9 mouse cellular contexts compared by ENCODE assay signal in the genomic region with DNA sequence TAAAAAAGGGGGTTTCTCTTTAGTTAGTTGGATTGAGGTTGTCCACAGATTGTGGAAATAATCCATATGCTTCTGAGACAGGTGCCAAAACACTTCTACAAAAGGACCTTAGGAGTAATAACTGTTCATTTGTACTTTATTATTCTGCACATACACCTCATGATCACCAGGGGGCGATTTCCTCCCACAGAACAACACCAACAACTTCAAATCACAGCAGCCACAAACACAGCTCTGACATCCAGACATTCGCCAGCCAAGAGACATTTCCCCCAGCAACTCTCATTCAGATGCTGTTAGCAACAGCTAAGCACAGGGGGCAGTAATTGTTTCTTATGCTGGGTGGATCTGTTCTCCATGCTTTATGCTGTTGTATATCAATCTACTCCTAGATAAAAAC. TPM values are rescaled to one million over a fixed set of nuclear protein-coding genes. Genes with fewer than 3 reads are reported as not detected.
DNase-seq lines count a peak whose midpoint lies in the region; ATAC-seq and TF ChIP-seq lines count a peak whose summit lies in the region.
"Had no signal": no experiment of that assay in that cellular context is flagged by ENCODE, and none has a peak within 500 bp of the region (broad histone marks: within the 10 kb centered on the region; RNA-seq: fewer than 3 reads in every experiment).

No protein-coding gene starts in this region.

- intact Hi-C loops in gastrocnemius, adult 2 months (cut with DNase I), result loop anchor here (5.0 kb wide), 1 partner anchor 159 kb away; no protein-coding TSS in a partner anchor

- no peak for ATAC-seq in heart, embryonic 12.5 days (ENCODE audit: insufficient number of reproducible peaks, low FRiP score)

- peak; percentile 47 to 68 for DNase-seq in heart, adult 18-20 months
- peak; percentile 29 for DNase-seq in CD4-positive helper T cell, adult 2 months (ENCODE audit: low read depth, low spot score)
- peak; percentile 7 to 16 for DNase-seq in cerebellum, adult 2 months
- DNase-seq in gastrocnemius, adult 2 months, result peak; percentile 45
- peak; percentile 25 for DNase-seq in kidney, adult 18-20 months
- DNase-seq in lung, postnatal 36 days, result peak; percentile 82

- no peak overlapping the region for H3K9ac ChIP-seq in heart, embryonic 12.5 days

- no peak overlapping the region for H3K27ac ChIP-seq in heart, embryonic 12.5 days (ENCODE audit: poor library complexity, severe bottlenecking)
- no peak overlapping the region for H3K27ac ChIP-seq in cerebellum, adult 2 months (ENCODE audit: insufficient read depth, low read length)
- no peak overlapping the region for H3K27ac ChIP-seq in gastrocnemius, adult 2 months
- H3K27ac ChIP-seq in small intestine, adult 2 months (ENCODE audit: insufficient read depth, low read depth, low read length), result no peak overlapping the region

- WGBS in heart, embryonic 12.5 days, result 4% methylated on average over 2 of the region's 2 CpGs
- 3% methylated on average over 2 of the region's 2 CpGs for WGBS in cerebellum, adult 2 months
- WGBS in small intestine, adult 2 months, result 5% methylated on average over 2 of the region's 2 CpGs

- no peaks in the 10 kb centered on the region for H3K36me3 ChIP-seq in heart, embryonic 12.5 days
- no peaks in the 10 kb centered on the region for H3K36me3 ChIP-seq in small intestine, adult 2 months (ENCODE audit: control insufficient read depth, insufficient read depth, low read length)

- no peak overlapping the region for H3K4me3 ChIP-seq in heart, embryonic 12.5 days
- H3K4me3 ChIP-seq in cerebellum, adult 2 months (replicated peaks; ENCODE audit: insufficient read depth, low read depth, low read length), result no peak overlapping the region
- H3K4me3 ChIP-seq in gastrocnemius, adult 2 months, result no peak overlapping the region
- no peak overlapping the region for H3K4me3 ChIP-seq in small intestine, adult 2 months (ENCODE audit: low read depth, low read length)

- no peaks in the 10 kb centered on the region for H3K9me3 ChIP-seq in heart, embryonic 12.5 days (replicated peaks)

- no peaks in the 10 kb centered on the region for H3K4me1 ChIP-seq in heart, embryonic 12.5 days (replicated peaks)
- no peaks in the 10 kb centered on the region for H3K4me1 ChIP-seq in cerebellum, adult 2 months (ENCODE audit: control insufficient read depth, insufficient read depth, low read length)
- no peaks in the 10 kb centered on the region for H3K4me1 ChIP-seq in small intestine, adult 2 months (ENCODE audit: control insufficient read depth, insufficient read depth, insufficient read length, low read length)

- H3K4me2 ChIP-seq in heart, embryonic 12.5 days, result no peak overlapping the region

- TF ChIP-seq POLR2A in cerebellum, adult 2 months (IDR thresholded peaks at IDR 0.05; ENCODE audit: borderline replicate concordance, insufficient read depth, low read length), result no peak
- TF ChIP-seq POLR2A in small intestine, adult 2 months (IDR thresholded peaks at IDR 0.05; ENCODE audit: low read depth, low read length), result no peak

- TF ChIP-seq CTCF in cerebellum, adult 2 months (IDR thresholded peaks at IDR 0.05; ENCODE audit: borderline replicate concordance, insufficient read depth, low read depth, low read length), result peak; percentile 21; the same call in 1 of the 2 replicates
- peak; percentile 67 for TF ChIP-seq CTCF in gastrocnemius, adult 2 months (IDR thresholded peaks at IDR 0.05)
- peak; percentile 54; the same call in 1 of the 2 replicates for TF ChIP-seq CTCF in small intestine, adult 2 months (IDR thresholded peaks at IDR 0.05; ENCODE audit: extremely low read depth, insufficient read length, insufficient replicate concordance, low read depth, low read length)

- H3K27me3 ChIP-seq in heart, embryonic 12.5 days (replicated peaks), result no peaks in the 10 kb centered on the region
- H3K27me3 ChIP-seq in cerebellum, adult 2 months (ENCODE audit: control insufficient read depth, insufficient read depth, low read length), result no peaks in the 10 kb centered on the region
- no peaks in the 10 kb centered on the region for H3K27me3 ChIP-seq in small intestine, adult 2 months (ENCODE audit: control insufficient read depth, insufficient read depth, low read length)

RNA-seq across cellular contexts. Expression of a gene that starts 5.3 kb away (rescaled TPM):
- total RNA-seq in heart, adult 18-20 months (2021), result not detected
- polyA plus RNA-seq in heart, embryonic 12.5 days (2016; fragmentation: Nextera tagmentation; extraction: Ambion mirVana), result not detected in 2 replicates
- not detected in 2 replicates for polyA plus RNA-seq in cerebellum, adult 2 months (2012; rRNA removed)
- not detected for total RNA-seq in gastrocnemius, adult 2 months (2021)
- polyA plus RNA-seq in small intestine, adult 2 months (2012; rRNA removed), result not detected in 2 replicates
- polyA plus RNA-seq: large intestine, adult 2 months had no signal

RNA-seq across cellular contexts. Expression of a gene that starts 15.8 kb away (rescaled TPM):
- total RNA-seq in heart, adult 18-20 months (2021), result not detected
- polyA plus RNA-seq in heart, embryonic 12.5 days (2016; fragmentation: Nextera tagmentation; extraction: Ambion mirVana), result not detected in 2 replicates
- not detected in 2 replicates for polyA plus RNA-seq in cerebellum, adult 2 months (2012; rRNA removed)
- total RNA-seq in gastrocnemius, adult 2 months (2021), result not detected
- polyA plus RNA-seq in small intestine, adult 2 months (2012; rRNA removed), result not detected in 2 replicates
- polyA plus RNA-seq: large intestine, adult 2 months had no signal

RNA-seq across cellular contexts. Expression of a gene that starts 27.5 kb away (rescaled TPM):
- 1 to 10 TPM; 7.6 to 9.6 TPM for total RNA-seq in heart, adult 18-20 months (2021)
- polyA plus RNA-seq in heart, embryonic 12.5 days (2016; fragmentation: Nextera tagmentation; extraction: Ambion mirVana), result 0.06 and 0.18 TPM in 2 replicates
- polyA plus RNA-seq in cerebellum, adult 2 months (2012; rRNA removed), result 3.3 and 3.6 TPM in 2 replicates
- total RNA-seq in gastrocnemius, adult 2 months (2021), result 1 to 10 TPM in 1 of 2 experiments, under 1 TPM in 1; 0.98 to 1.1 TPM
- 2.7 and 3.5 TPM in 2 replicates for polyA plus RNA-seq in small intestine, adult 2 months (2012; rRNA removed)

RNA-seq across cellular contexts. Expression of a gene that starts 46.0 kb away (rescaled TPM):
- total RNA-seq in heart, adult 18-20 months (2021), result not detected
- polyA plus RNA-seq in heart, embryonic 12.5 days (2016; fragmentation: Nextera tagmentation; extraction: Ambion mirVana), result not detected in 2 replicates
- polyA plus RNA-seq in cerebellum, adult 2 months (2012; rRNA removed), result not detected in 2 replicates
- total RNA-seq in gastrocnemius, adult 2 months (2021), result not detected
- not detected in 2 replicates for polyA plus RNA-seq in small intestine, adult 2 months (2012; rRNA removed)
- polyA plus RNA-seq: large intestine, adult 2 months had no signal

Comparison
In these comparisons a context has a peak if more than half of its experiments do, and no peak if none do; other contexts are left out.
1. DNase-seq: peak in every context shown above with its lines; median percentile 82 in lung, postnatal 36 days; 58 in heart, adult 18-20 months; 45 in gastrocnemius, adult 2 months; 29 in CD4-positive helper T cell, adult 2 months; 25 in kidney, adult 18-20 months; 12 in cerebellum, adult 2 months.